Mouse (Mus musculus): ENCODE data around the gene Fkbp7.

Fkbp7 gene

GRCm38 (mm10) chr2:76672966-76673392 is at the start of gene Fkbp7:
Gene Fkbp7, minus strand, starts transcription at chr2:76673116.
- ATAC-seq (ENCODE audit: low TSS enrichment) = peak; percentile 81

- ATAC-seq (ENCODE audit: low TSS enrichment) = no peak
These were observed 46.7 kb upstream of the Fkbp7 start for GRCm38 (mm10) chr2:76719650-76720049.

GRCm38 (mm10) chr2:76714984-76715383 is 42.1 kb upstream of the Fkbp7 start:
- ATAC-seq (ENCODE audit: low TSS enrichment) = no peak

GRCm38 (mm10) chr2:76708512-76708911 is 35.6 kb upstream of the Fkbp7 start:
- ATAC-seq (ENCODE audit: low TSS enrichment) = no peak

GRCm38 (mm10) chr2:76705655-76706054 is 32.7 kb upstream of the Fkbp7 start:
- ATAC-seq (ENCODE audit: low TSS enrichment) = no peak

GRCm38 (mm10) chr2:76702751-76703150 is 29.8 kb upstream of the Fkbp7 start:
- ATAC-seq (ENCODE audit: low TSS enrichment) = no peak

GRCm38 (mm10) chr2:76702188-76702587 is 29.3 kb upstream of the Fkbp7 start:
- ATAC-seq (ENCODE audit: low TSS enrichment) = no peak

GRCm38 (mm10) chr2:76695290-76695689 is 22.4 kb upstream of the Fkbp7 start:
- ATAC-seq (ENCODE audit: low TSS enrichment) = no peak

- ATAC-seq (ENCODE audit: low TSS enrichment) = peak; percentile 81; the same call in 1 of the 2 replicates
These were observed 20.8 kb upstream of the Fkbp7 start for GRCm38 (mm10) chr2:76693765-76694164.

GRCm38 (mm10) chr2:76690436-76691204 is 17.7 kb upstream of the Fkbp7 start:
- no peak for ATAC-seq (ENCODE audit: low TSS enrichment)

GRCm38 (mm10) chr2:76688162-76688561 is 15.2 kb upstream of the Fkbp7 start:
- peak; percentile 38; the same call in 1 of the 2 replicates for ATAC-seq (ENCODE audit: low TSS enrichment)

- no peak for ATAC-seq (ENCODE audit: low TSS enrichment)
These were observed 14.7 kb upstream of the Fkbp7 start for GRCm38 (mm10) chr2:76687608-76688007.

GRCm38 (mm10) chr2:76686986-76687385 is 14.1 kb upstream of the Fkbp7 start:
- ATAC-seq (ENCODE audit: low TSS enrichment) = peak; percentile 59

- ATAC-seq (ENCODE audit: low TSS enrichment) = no peak
These were observed 9.4 kb upstream of the Fkbp7 start for GRCm38 (mm10) chr2:76682301-76682700.

GRCm38 (mm10) chr2:76676401-76677226 is 3.7 kb upstream of the Fkbp7 start:
- ATAC-seq (ENCODE audit: low TSS enrichment) = no peak

GRCm38 (mm10) chr2:76675949-76676348 is 3.0 kb upstream of the Fkbp7 start:
- ATAC-seq (ENCODE audit: low TSS enrichment) = no peak

- peak; percentile 8; the same call in 1 of the 2 replicates for ATAC-seq (ENCODE audit: low TSS enrichment)
These were observed 2.5 kb upstream of the Fkbp7 start for GRCm38 (mm10) chr2:76675451-76675850.

- ATAC-seq (ENCODE audit: low TSS enrichment) = peak; percentile 87
These were observed 2.0 kb upstream of the Fkbp7 start, which contains the start of gene Plekha3 for GRCm38 (mm10) chr2:76674725-76675427. Gene Plekha3, plus strand, starts transcription at chr2:76675281.

GRCm38 (mm10) chr2:76673472-76674081 is 661 bp upstream of the Fkbp7 start:
- no peak for ATAC-seq (ENCODE audit: low TSS enrichment)

GRCm38 (mm10) chr2:76672134-76672745 is 676 bp downstream of the Fkbp7 start:
- no peak for ATAC-seq (ENCODE audit: low TSS enrichment)

- ATAC-seq (ENCODE audit: low TSS enrichment) = no peak
These were observed 1.3 kb downstream of the Fkbp7 start for GRCm38 (mm10) chr2:76671641-76672040.

All from frontal cortex, adult (tissue).